Mouse (Mus musculus) CH12.LX (cell line): ENCODE measurements around the gene Catip. TPM values are rescaled to one million over a fixed set of nuclear protein-coding genes. Genes with fewer than 3 reads are reported as not detected.

ENCODE experiments used
- DNase-seq: peaks from one replicate; pipeline ENCODE4 v3.0.0-alpha.2; 2013; ENCODE audit errors: extremely low read depth
- H3K27ac ChIP-seq: 2 replicates; pipeline ENCODE4 v1.5.1; 2012; ENCODE audit warnings: low read depth, mild to moderate bottlenecking, control low read depth, moderate library complexity; ENCODE audit not compliant: insufficient read depth
- H3K27me3 ChIP-seq: replicated peaks from 2 replicates; pipeline ENCODE3; 2012; ENCODE audit warnings: inconsistent platforms
- H3K36me3 ChIP-seq, 2 experiments: replicated peaks in 1 of 2; 2 replicates each; pipeline versions ENCODE3 to v1.6.1; 2012; ENCODE audit warnings: inconsistent platforms in 1 of 2, low read length in 1 of 2, mild to moderate bottlenecking in 1 of 2, mixed read lengths in 1 of 2, moderate library complexity in 1 of 2; ENCODE audit not compliant: control insufficient read depth in 1 of 2, insufficient read depth in 1 of 2
- H3K4me1 ChIP-seq, 2 experiments: 2 replicates each; pipeline ENCODE4 v1.6.1; 2012; ENCODE audit warnings: inconsistent platforms in 1 of 2, moderate library complexity in 1 of 2; ENCODE audit not compliant: insufficient read depth in 2 of 2, control insufficient read depth in 1 of 2
- H3K4me2 ChIP-seq: 2 replicates; pipeline ENCODE4 v1.6.1; 2012; ENCODE audit warnings: low read depth, mild to moderate bottlenecking, control low read depth; ENCODE audit not compliant: poor library complexity, insufficient read depth, severe bottlenecking
- H3K4me3 ChIP-seq, 3 experiments: fragments of 150-350 bp in 1 of 3; sonication (generic) in 1 of 3; replicated peaks in 1 of 3; 2 replicates each; pipeline versions ENCODE3 to v1.5.1; 2011 to 2012; ENCODE audit warnings: low read depth in 2 of 3, low read length in 2 of 3, mild to moderate bottlenecking in 2 of 3, moderate library complexity in 2 of 3, control low read depth in 1 of 3, improper control_type of control experiment in 1 of 3, inconsistent platforms in 1 of 3, mixed read lengths in 1 of 3; ENCODE audit not compliant: poor library complexity in 1 of 3
- H3K79me2 ChIP-seq: replicated peaks from 2 replicates; pipeline ENCODE4 v1.6.1; 2012; ENCODE audit warnings: mild to moderate bottlenecking, moderate library complexity; ENCODE audit not compliant: control insufficient read depth, poor library complexity, insufficient read depth, severe bottlenecking; ENCODE audit errors: extremely low read depth
- H3K9ac ChIP-seq: 2 replicates; pipeline ENCODE4 v1.6.1; 2012; ENCODE audit warnings: low read depth, mild to moderate bottlenecking, control low read depth, moderate library complexity; ENCODE audit not compliant: insufficient read depth
- H3K9me3 ChIP-seq: replicated peaks from 2 replicates; pipeline ENCODE3; 2012; ENCODE audit warnings: low read length, inconsistent platforms, mixed read lengths
- BHLHE40 ChIP-seq: IDR thresholded peaks from 2 replicates; pipeline ENCODE4 v1.6.1; 2011; ENCODE audit warnings: mild to moderate bottlenecking, low read depth, low read length, improper control_type of control experiment
- CHD1 ChIP-seq: IDR thresholded peaks from 2 replicates; pipeline ENCODE4 v1.6.1; 2012; ENCODE audit warnings: low read depth, low read length, improper control_type of control experiment, inconsistent platforms
- CHD2 ChIP-seq: IDR thresholded peaks from 2 replicates; pipeline ENCODE4 v1.6.1; 2011; ENCODE audit warnings: low read length, improper control_type of control experiment
- E2F4 ChIP-seq: IDR thresholded peaks from 2 replicates; pipeline ENCODE4 v1.6.1; 2011; ENCODE audit warnings: low read depth, low read length, improper control_type of control experiment; ENCODE audit not compliant: insufficient replicate concordance
- EP300 ChIP-seq: IDR thresholded peaks from 2 replicates; pipeline ENCODE4 v1.6.1; 2011; ENCODE audit warnings: low read length, improper control_type of control experiment
- ETS1 ChIP-seq: conservative IDR thresholded peaks from 2 replicates; pipeline ENCODE4 v1.6.1; 2012; ENCODE audit warnings: low read depth, mild to moderate bottlenecking, inconsistent platforms, low read length, improper control_type of control experiment, moderate library complexity
- GABPA ChIP-seq: IDR thresholded peaks from 2 replicates; pipeline ENCODE4 v1.6.1; 2012; ENCODE audit warnings: low read depth, low read length, improper control_type of control experiment, inconsistent platforms; ENCODE audit not compliant: insufficient replicate concordance
- HCFC1 ChIP-seq: IDR thresholded peaks from 2 replicates; pipeline ENCODE4 v1.6.1; 2012; ENCODE audit warnings: low read depth, mild to moderate bottlenecking, inconsistent platforms, low read length, improper control_type of control experiment
- JUND ChIP-seq: conservative IDR thresholded peaks from 2 replicates; pipeline ENCODE4 v1.6.1; 2011; ENCODE audit warnings: low read depth, low read length, improper control_type of control experiment
- KAT2A ChIP-seq: IDR thresholded peaks from 2 replicates; pipeline ENCODE4 v1.6.1; 2012; ENCODE audit warnings: low read length, improper control_type of control experiment, inconsistent platforms; ENCODE audit not compliant: insufficient replicate concordance
- MAFK ChIP-seq: IDR thresholded peaks from 2 replicates; pipeline ENCODE4 v1.6.1; 2011; ENCODE audit warnings: low read length, improper control_type of control experiment; ENCODE audit not compliant: insufficient replicate concordance
- MAX ChIP-seq: IDR thresholded peaks from 2 replicates; pipeline ENCODE4 v1.6.1; 2011; ENCODE audit warnings: low read length, improper control_type of control experiment
- MAZ ChIP-seq: IDR thresholded peaks from 2 replicates; pipeline ENCODE4 v1.6.1; 2012; ENCODE audit warnings: low read depth, mild to moderate bottlenecking, inconsistent platforms, low read length, improper control_type of control experiment, moderate library complexity
- MXI1 ChIP-seq: IDR thresholded peaks from 2 replicates; pipeline ENCODE4 v1.6.1; 2011; ENCODE audit warnings: mild to moderate bottlenecking, low read depth, low read length, improper control_type of control experiment
- NRF1 ChIP-seq: IDR thresholded peaks from 2 replicates; pipeline ENCODE4 v1.6.1; 2014; ENCODE audit warnings: low read depth, mild to moderate bottlenecking, inconsistent platforms, low read length, improper control_type of control experiment, moderate library complexity
- PAX5 ChIP-seq: IDR thresholded peaks from 2 replicates; pipeline ENCODE4 v1.6.1; 2012; ENCODE audit warnings: low read length, inconsistent platforms, mixed read lengths
- POLR2A ChIP-seq: IDR thresholded peaks from 2 replicates; pipeline ENCODE4 v1.6.1; 2011; ENCODE audit warnings: low read depth, mild to moderate bottlenecking, improper control_type of control experiment, low read length
- RAD21 ChIP-seq: IDR thresholded peaks from 2 replicates; pipeline ENCODE4 v1.6.1; 2011; ENCODE audit warnings: low read depth, mild to moderate bottlenecking, low read length, improper control_type of control experiment, moderate library complexity
- RCOR1 ChIP-seq: conservative IDR thresholded peaks from 2 replicates; pipeline ENCODE4 v1.6.1; 2012; ENCODE audit warnings: low read depth, mild to moderate bottlenecking, inconsistent platforms, low read length, improper control_type of control experiment
- SIN3A ChIP-seq: IDR thresholded peaks from 2 replicates; pipeline ENCODE4 v1.6.1; 2012; ENCODE audit warnings: low read length, improper control_type of control experiment, inconsistent platforms
- SMC3 ChIP-seq: IDR thresholded peaks from 2 replicates; pipeline ENCODE4 v1.6.1; 2011; ENCODE audit warnings: low read depth, low read length, improper control_type of control experiment
- TBP ChIP-seq: conservative IDR thresholded peaks from 2 replicates; pipeline ENCODE4 v1.6.1; 2011; ENCODE audit warnings: low read depth, low read length, improper control_type of control experiment
- TCF12 ChIP-seq: IDR thresholded peaks from 2 replicates; pipeline ENCODE4 v1.6.1; 2014; ENCODE audit warnings: low read depth, mild to moderate bottlenecking, inconsistent platforms, low read length, improper control_type of control experiment
- UBTF ChIP-seq: IDR thresholded peaks from 2 replicates; pipeline ENCODE4 v1.6.1; 2012; ENCODE audit warnings: low read depth, mild to moderate bottlenecking, inconsistent platforms, low read length, improper control_type of control experiment, moderate library complexity
- USF1 ChIP-seq: IDR thresholded peaks from 2 replicates; pipeline ENCODE4 v1.6.1; 2014; ENCODE audit warnings: low read depth, mild to moderate bottlenecking, inconsistent platforms, low read length, improper control_type of control experiment
- USF2 ChIP-seq: conservative IDR thresholded peaks from 2 replicates; pipeline ENCODE4 v1.6.1; 2011; ENCODE audit warnings: low read depth, low read length, improper control_type of control experiment
- ZC3H11A ChIP-seq: IDR thresholded peaks from 2 replicates; pipeline ENCODE4 v1.6.1; 2012; ENCODE audit warnings: low read depth, mild to moderate bottlenecking, inconsistent platforms, low read length, improper control_type of control experiment
- ZKSCAN1 ChIP-seq: IDR thresholded peaks from 2 replicates; pipeline ENCODE4 v1.6.1; 2012; ENCODE audit warnings: low read depth, inconsistent platforms, low read length, improper control_type of control experiment, borderline replicate concordance
- ZMIZ1 ChIP-seq: IDR thresholded peaks from 2 replicates; pipeline ENCODE4 v1.6.1; 2012; ENCODE audit warnings: low read depth, mild to moderate bottlenecking, inconsistent platforms, low read length, improper control_type of control experiment
- ZNF384 ChIP-seq: IDR thresholded peaks from 2 replicates; pipeline ENCODE4 v1.6.1; 2012; ENCODE audit warnings: low read depth, low read length, improper control_type of control experiment, inconsistent platforms
- dilution Hi-C: fragments of 300-500 bp; cut with MboI; formaldehyde crosslinking; loops from 2 replicates; pipeline ENCODE4 v1.14.3; 2020; ENCODE audit warnings: low sequenced_read_pairs; ENCODE audit not compliant: extremely low pct_unique_long_range_greater_than_20kb, extremely low pct_ligation_motif_present
- in situ Hi-C: fragments of 300-500 bp; cut with MboI; formaldehyde crosslinking; loops from 3 replicates; pipeline ENCODE4 v1.14.3; 2019; ENCODE audit warnings: low sequenced_read_pairs, low pct_ligation_motif_present, low pct_unique_long_range_greater_than_20kb, mixed read lengths
- polyA plus RNA-seq: library from polyadenylated mRNA; unstranded; fragments of >175 nt; gene quantifications from 2 replicates; pipeline ENCODE4 v1.2.1, GENCODE M21; 2012; ENCODE audit warnings: low read depth; ENCODE audit not compliant: insufficient read length
- total RNA-seq, 2 experiments: library from RNA; depleted of rRNA; stranded (reverse); fragments of 300-350 nt in 1 of 2; fragments of >200 nt in 1 of 2; gene quantifications; 2 replicates each; pipeline ENCODE4 v1.2.3; 2012 to 2014

The Catip gene
- total and polyA plus RNA-seq, 3 experiments, result 0.11 to 2.6 (median 0.30) TPM

DNA sequence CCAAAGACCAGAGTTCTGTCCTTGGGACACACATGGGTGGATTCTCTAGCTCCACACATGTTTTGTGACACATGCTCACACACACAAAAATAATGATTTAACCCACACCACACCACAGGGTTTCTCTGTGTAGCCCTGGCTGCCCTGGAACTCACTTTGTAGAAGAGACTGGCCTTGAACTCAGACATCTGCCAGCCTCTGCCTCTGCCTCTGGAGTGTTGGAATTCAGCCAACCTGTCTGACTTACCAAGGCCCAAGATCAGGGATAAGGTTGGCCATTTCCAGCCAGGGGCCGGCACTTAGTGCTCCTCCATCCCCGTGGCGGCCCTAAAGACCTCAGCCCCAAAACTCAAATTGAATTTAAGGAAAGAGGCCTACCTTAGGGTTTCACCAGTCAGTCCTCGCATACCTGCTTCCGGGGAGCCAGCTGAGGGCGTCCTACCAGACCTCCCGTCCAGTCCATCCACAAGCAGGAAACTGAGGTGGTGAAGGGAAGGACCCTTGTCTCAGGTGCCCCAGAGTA is 26.6 kb downstream of the Catip start:
- in situ Hi-C loops (no loop called here), dilution Hi-C loops (no loop called here)
- Histone ChIP-seq H3K4me2 (no peak overlapping the region), H3K36me3 (peaks cover 0 to 21% of the 10 kb centered on the region in 2 experiments), H3K9me3 (no peaks in the 10 kb centered on the region), H3K4me1 (peaks cover 23 to 70% of the 10 kb centered on the region in 2 experiments), H3K79me2 (peaks cover 16% of the 10 kb centered on the region), H3K27me3 (no peaks in the 10 kb centered on the region), H3K4me3 (no peak overlapping the region), H3K27ac (peak overlapping the region; percentile 2; the same call in 1 of the 2 replicates), H3K9ac (no peak overlapping the region)
- no peak for DNase-seq
- TF ChIP-seq USF2 (no peak), USF1 (no peak), MAFK (no peak), SIN3A (no peak), TBP (no peak), SMC3 (no peak), ZKSCAN1 (no peak), ZMIZ1 (no peak), POLR2A (no peak), ETS1 (no peak), MAZ (no peak), BHLHE40 (no peak), RAD21 (no peak), KAT2A (no peak), E2F4 (no peak), PAX5 (no peak), TCF12 (no peak), UBTF (no peak)

- peaks cover 15 to 70% of the 10 kb centered on the region in 2 experiments for H3K4me1 ChIP-seq
- H3K4me2 ChIP-seq, result peak overlapping the region; percentile 55
- peaks cover 13 to 25% of the 10 kb centered on the region in 2 experiments for H3K36me3 ChIP-seq
- dilution Hi-C loops, result no loop called here
- peak; percentile 69 for DNase-seq
- no peaks in the 10 kb centered on the region for H3K9me3 ChIP-seq
- peaks cover 21% of the 10 kb centered on the region for H3K79me2 ChIP-seq
- H3K27ac ChIP-seq, result peak overlapping the region; percentile 68
- in situ Hi-C loops, result loop anchor here (5.0 to 10.0 kb wide), 2 partner anchors 55 to 78 kb away; no protein-coding TSS in a partner anchor
- peak overlapping the region in 2 of 3 experiments; percentile 3 to 65 for H3K4me3 ChIP-seq
- H3K27me3 ChIP-seq, result no peaks in the 10 kb centered on the region
- peak overlapping the region; percentile 14; the same call in 1 of the 2 replicates for H3K9ac ChIP-seq
- TF ChIP-seq ZC3H11A (no peak), KAT2A (no peak), TCF12 (peak; percentile 66; the same call in 1 of the 2 replicates), TBP (no peak), ZNF384 (no peak), NRF1 (no peak), JUND (no peak), CHD1 (no peak), HCFC1 (0 out of 2 replicates have a peak, but pooled peaks have one; percentile 15), RCOR1 (no peak), ETS1 (peak; percentile 58), ZMIZ1 (no peak), EP300 (peak; percentile 26; the same call in 1 of the 2 replicates), PAX5 (no peak), E2F4 (no peak), GABPA (no peak), MAX (peak; percentile 76), USF2 (no peak), CHD2 (no peak), BHLHE40 (peak; percentile 91), MXI1 (peak; percentile 94), UBTF (no peak), POLR2A (peak; percentile 58), RAD21 (no peak), MAZ (peak; percentile 35; the same call in 1 of the 2 replicates)
Observed at GRCm38 (mm10) chr1:74389831-74390286, 28.0 kb downstream of the Catip start.
